In genomic region chr11:51488813-51489212, GRCm38 (mm10) we compare ENCODE assay signal across 26 mouse cellular contexts.
DNase-seq lines count a peak whose midpoint lies in the region; ATAC-seq and TF ChIP-seq lines count a peak whose summit lies in the region.
"Had no signal": no experiment of that assay in that cellular context is flagged by ENCODE, and none has a peak within 500 bp of the region (broad histone marks: within the 10 kb centered on the region; RNA-seq: fewer than 3 reads in every experiment).

No protein-coding gene starts in this region.

- H3K4me1 ChIP-seq in neural tube, embryonic 15.5 days = 0 out of 2 replicates have a peak, but pooled peaks cover 7% of the 10 kb centered on the region
- H3K4me1 ChIP-seq in limb, embryonic 11.5 days (ENCODE audit: control insufficient read depth, insufficient read depth, low read length) = peaks cover 32% of the 10 kb centered on the region
- H3K4me1 ChIP-seq: midbrain, embryonic 15.5 days had no signal

- intact Hi-C loops in gastrocnemius, adult 2 months (cut with DNase I) = no loop called here
- intact Hi-C loops in heart, postnatal 25 days (cut with DNase I) = no loop called here

- 55% methylated on average over 9 of the region's 9 CpGs for WGBS in neural tube, embryonic 15.5 days
- 11% methylated on average over 9 of the region's 9 CpGs for WGBS in limb, embryonic 11.5 days

- H3K9ac ChIP-seq in neural tube, embryonic 15.5 days (replicated peaks) = no peak overlapping the region
- no peak overlapping the region for H3K9ac ChIP-seq in limb, embryonic 11.5 days (ENCODE audit: low read length)
- H3K9ac ChIP-seq: forebrain, postnatal 0 days; heart, embryonic 12.5 days; hindbrain, embryonic 15.5 days; limb, embryonic 13.5 days; liver, embryonic 13.5 days; midbrain, embryonic 15.5 days had no signal

- no peaks in the 10 kb centered on the region for H3K9me3 ChIP-seq in neural tube, embryonic 15.5 days (replicated peaks)
- no peaks in the 10 kb centered on the region for H3K9me3 ChIP-seq in limb, embryonic 11.5 days (ENCODE audit: control insufficient read depth, low read length)
- H3K9me3 ChIP-seq: hindbrain, embryonic 15.5 days; limb, embryonic 13.5 days; liver, embryonic 13.5 days; midbrain, embryonic 15.5 days had no signal

- no peak overlapping the region for H3K27ac ChIP-seq in gastrocnemius, adult 2 months
- no peak overlapping the region for H3K27ac ChIP-seq in neural tube, embryonic 15.5 days (replicated peaks)
- peak overlapping the region; percentile 57 for H3K27ac ChIP-seq in limb, embryonic 11.5 days (replicated peaks; ENCODE audit: low read depth, low read length)
- H3K27ac ChIP-seq: hindbrain, embryonic 15.5 days; layer of hippocampus, adult 2 months; limb, embryonic 13.5 days; liver, embryonic 13.5 days; midbrain, embryonic 15.5 days; stomach, postnatal 0 days had no signal

- DNase-seq in gastrocnemius, adult 2 months = peak; percentile 1
- no peak for DNase-seq in gastrocnemius, adult 18-20 months (ENCODE audit: low spot score)
- peak; percentile 49 for DNase-seq in neural tube, embryonic 10.5 days (ENCODE audit: extremely low spot score, low spot score)
- DNase-seq in limb, embryonic 11.5 days (ENCODE audit: low spot score) = peak; percentile 62
- no peak for DNase-seq in kidney, postnatal 25 days
- no peak for DNase-seq in heart, postnatal 25 days (ENCODE audit: low spot score)
- DNase-seq: adrenal gland, postnatal 14 days; cerebellum, adult 8-10 months; forebrain, postnatal 0 days; heart, postnatal 10 days; kidney, adult 9 months; kidney, postnatal 14 days; liver, embryonic 13.5 days; lung, adult 2 months; thymus, adult 2 months; thymus, postnatal 4 days had no signal

- no peak overlapping the region for H3K4me3 ChIP-seq in gastrocnemius, adult 2 months
- H3K4me3 ChIP-seq in neural tube, embryonic 15.5 days (replicated peaks) = no peak overlapping the region
- H3K4me3 ChIP-seq in limb, embryonic 11.5 days (ENCODE audit: low read depth, low read length) = no peak overlapping the region
- H3K4me3 ChIP-seq: heart, embryonic 12.5 days; hindbrain, embryonic 15.5 days; layer of hippocampus, adult 2 months; limb, embryonic 13.5 days; liver, embryonic 13.5 days; midbrain, embryonic 15.5 days; myocyte had no signal

- no peak for ATAC-seq in neural tube, embryonic 15.5 days (ENCODE audit: low FRiP score)
- ATAC-seq in limb, embryonic 11.5 days (ENCODE audit: insufficient number of reproducible peaks, low FRiP score, low TSS enrichment, low read depth) = no peak
- ATAC-seq: CD4-positive, CD25-positive, alpha-beta regulatory T cell, adult 4 months; forebrain, postnatal 0 days; intestine, embryonic 16.5 days; midbrain, embryonic 15.5 days had no signal

- no peaks in the 10 kb centered on the region for H3K36me3 ChIP-seq in neural tube, embryonic 15.5 days
- H3K36me3 ChIP-seq in limb, embryonic 11.5 days (ENCODE audit: control insufficient read depth, insufficient read depth, low read length) = no peaks in the 10 kb centered on the region
- H3K36me3 ChIP-seq: heart, embryonic 12.5 days; hindbrain, embryonic 15.5 days; limb, embryonic 13.5 days; liver, embryonic 13.5 days; midbrain, embryonic 15.5 days had no signal

- H3K4me2 ChIP-seq in neural tube, embryonic 15.5 days = no peak overlapping the region
- no peak overlapping the region for H3K4me2 ChIP-seq in limb, embryonic 11.5 days (ENCODE audit: low read depth, severe bottlenecking)
- H3K4me2 ChIP-seq: heart, embryonic 12.5 days; hindbrain, embryonic 15.5 days; limb, embryonic 13.5 days; liver, embryonic 13.5 days; midbrain, embryonic 15.5 days had no signal

- no peaks in the 10 kb centered on the region for H3K27me3 ChIP-seq in neural tube, embryonic 15.5 days (replicated peaks)
- no peaks in the 10 kb centered on the region for H3K27me3 ChIP-seq in limb, embryonic 11.5 days (ENCODE audit: control insufficient read depth, insufficient read depth, low read length)
- H3K27me3 ChIP-seq: hindbrain, embryonic 15.5 days; limb, embryonic 13.5 days; liver, embryonic 13.5 days; midbrain, embryonic 15.5 days had no signal

- TF ChIP-seq CTCF in gastrocnemius, adult 2 months (IDR thresholded peaks at IDR 0.05) = no peak

Comparison
In these comparisons a context has a peak if more than half of its experiments do, and no peak if none do; other contexts are left out.
1. DNase-seq: peak in gastrocnemius, adult 2 months (single experiment), neural tube, embryonic 10.5 days (single experiment) and limb, embryonic 11.5 days (single experiment); none in gastrocnemius, adult 18-20 months (single experiment), kidney, postnatal 25 days (0 of 2) and heart, postnatal 25 days (single experiment).